Mouse (Mus musculus): ENCODE measurements around the gene Pde10a.

Pde10a gene

DNA sequence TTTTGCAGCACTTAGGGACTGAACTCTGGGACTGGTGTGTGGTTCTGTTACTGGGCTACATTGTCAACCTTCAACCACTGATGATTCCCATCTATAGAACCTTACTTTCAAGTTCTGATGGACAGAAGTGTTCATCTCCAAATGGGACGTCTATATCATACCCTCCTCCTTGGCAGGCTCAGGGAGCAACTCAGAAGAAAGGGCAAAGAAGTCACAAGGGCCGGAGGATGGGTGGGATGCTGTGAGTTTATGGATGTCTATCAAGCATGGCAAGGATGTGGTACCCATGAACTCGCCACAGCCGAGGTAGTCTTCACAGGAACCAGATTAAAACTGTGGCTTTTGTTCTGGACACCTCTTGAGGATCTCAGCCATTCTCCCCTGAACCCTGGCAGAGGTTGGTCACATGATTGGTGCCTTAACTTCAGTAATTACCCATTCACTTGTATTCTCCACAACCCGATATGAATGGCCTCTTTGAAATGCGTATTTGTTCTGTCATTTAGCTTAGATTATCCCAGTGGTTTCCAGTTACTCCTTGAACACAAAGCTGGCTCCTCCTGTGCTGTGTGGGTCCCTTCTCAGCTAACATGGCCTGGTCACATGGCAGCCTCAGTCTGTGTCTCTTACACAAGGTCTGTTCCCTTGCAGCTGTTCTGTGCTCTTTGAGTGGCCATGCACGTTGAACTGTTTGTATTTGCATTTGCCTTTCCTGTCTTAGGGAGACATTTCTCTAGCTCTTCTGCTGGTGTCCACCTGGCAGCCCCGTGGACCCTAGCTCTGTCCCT, 510.6 kb downstream of the Pde10a start:
- DNase-seq (ENCODE audit: low spot score): no peak

Data from urinary bladder, postnatal 14 days (tissue).